Mouse (Mus musculus): ENCODE measurements at regions not wholly inside any gene's neighbourhood (a gene's known extent, or its start where the extent isn't known, plus 50 kb on each side); places are given as distances from the start of the nearest gene placed in this dataset.
"Not testable (repeated sequence)": the region's sequence is repeated elsewhere in the genome, so short reads cannot be mapped to it uniquely, and the experiment has no call there.

DNA sequence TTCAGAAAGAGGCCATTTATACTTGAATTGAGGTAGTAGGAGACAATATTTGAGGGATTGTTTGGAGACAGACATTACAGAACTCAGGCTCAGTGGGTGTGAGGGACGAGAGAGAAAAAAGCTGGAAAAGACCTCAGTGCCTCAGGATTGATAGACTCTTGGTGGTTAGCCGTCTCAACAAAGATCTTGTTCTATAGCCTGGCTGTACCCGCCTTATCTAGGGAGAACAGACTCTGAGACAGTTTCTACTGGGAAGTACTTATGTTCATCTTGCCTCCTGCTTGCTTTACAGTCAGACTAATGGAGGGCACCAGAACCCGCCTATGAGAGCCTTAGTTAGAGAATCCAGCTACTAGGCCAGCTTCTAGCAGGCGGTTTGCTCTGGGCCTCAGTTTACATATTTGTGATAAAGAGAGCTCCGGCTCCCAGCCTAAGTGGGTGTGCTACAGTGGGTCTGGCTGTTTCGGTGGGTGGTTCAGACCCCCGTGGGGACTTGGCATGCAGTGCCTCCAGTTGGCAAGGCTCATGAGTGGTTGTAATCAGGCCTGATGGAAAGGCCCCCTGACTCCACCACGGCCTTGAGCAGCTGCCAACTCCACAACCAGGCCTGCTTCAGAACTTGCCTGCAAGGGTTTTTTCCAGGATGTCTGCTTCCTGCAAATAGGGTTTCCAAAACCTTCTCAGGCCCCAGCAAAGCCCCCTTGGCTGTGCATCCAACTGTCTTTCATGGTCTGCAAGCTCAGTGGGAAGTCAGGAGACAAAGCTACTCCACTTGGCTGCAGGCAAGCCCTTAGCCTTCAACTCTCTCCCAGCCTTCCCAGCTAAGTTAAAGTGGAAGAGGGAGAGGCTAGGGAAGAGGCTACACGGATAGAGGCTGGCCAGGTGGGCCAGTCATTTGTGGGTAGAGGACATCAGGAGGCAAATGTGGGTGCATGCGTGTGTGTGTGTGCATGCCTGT lies 124.1 kb downstream of the Zfp36l1 start:
- H3K36me3 ChIP-seq (replicated peaks; ENCODE audit: insufficient read depth, low read length) = no peaks in the 10 kb centered on the region
- ATAC-seq (peak; percentile 91), DNase-seq (no peak)
- no peaks in the 10 kb centered on the region for H3K27me3 ChIP-seq (ENCODE audit: insufficient read depth, low read length)
- H3K9me3 ChIP-seq (ENCODE audit: low read length) = no peaks in the 10 kb centered on the region
- H3K4me2 ChIP-seq (ENCODE audit: low read depth, low read length) = no peak overlapping the region
- TF ChIP-seq EP300 (IDR thresholded peaks at IDR 0.05; ENCODE audit: low read depth) (peak; percentile 93), CTCF (IDR thresholded peaks at IDR 0.05; ENCODE audit: low read depth) (no peak)
- peak overlapping the region; percentile 64 for H3K27ac ChIP-seq (ENCODE audit: low read depth)
- peaks cover 50% of the 10 kb centered on the region for H3K4me1 ChIP-seq (ENCODE audit: insufficient read depth)
- 50% methylated on average over 11 of the region's 11 CpGs for WGBS (ENCODE audit: insufficient replicate concordance)
- H3K4me3 ChIP-seq (ENCODE audit: low read depth, low read length) = no peak overlapping the region
- H3K9ac ChIP-seq (replicated peaks) = no peak overlapping the region

DNA sequence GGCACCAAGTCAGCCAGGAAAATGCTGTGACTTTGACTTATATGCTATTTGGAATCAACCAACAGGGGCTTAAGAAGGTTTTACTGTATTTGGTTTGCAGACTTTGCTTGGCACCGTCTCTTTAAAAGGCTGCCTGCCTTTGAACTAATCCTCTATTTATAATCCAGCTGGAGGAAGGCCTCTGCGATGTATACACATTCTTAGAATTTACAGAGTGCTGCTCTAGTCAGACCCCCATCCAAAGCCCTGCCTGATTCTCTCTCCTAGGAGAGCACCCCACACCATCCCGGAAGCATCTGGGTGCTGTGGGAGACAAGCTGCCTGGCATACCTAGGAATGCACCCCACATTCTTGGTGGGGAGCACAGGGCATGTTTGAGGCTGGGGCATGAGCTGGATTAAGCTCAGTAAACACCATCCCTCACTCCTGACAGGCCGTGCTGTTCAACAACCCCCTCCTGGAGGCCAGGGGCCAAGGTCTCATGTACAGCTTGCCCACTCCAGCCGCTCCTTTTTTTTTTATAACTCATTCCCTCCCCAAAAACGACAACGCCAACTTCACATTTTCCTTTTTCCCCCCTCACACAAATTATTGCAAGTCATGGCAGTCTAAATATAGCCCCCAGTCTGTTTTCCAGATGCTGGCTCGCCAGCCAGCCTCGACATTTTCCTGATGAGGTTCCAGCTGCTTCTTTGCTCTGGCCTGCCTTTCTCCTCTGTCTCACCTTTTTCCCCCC lies 126.4 kb downstream of the Zfp36l1 start:
- no peak overlapping the region for H3K4me3 ChIP-seq (ENCODE audit: low read depth, low read length)
- DNase-seq = no peak
- no peaks in the 10 kb centered on the region for H3K27me3 ChIP-seq (ENCODE audit: insufficient read depth, low read length)
- H3K9ac ChIP-seq (replicated peaks) = no peak overlapping the region
- ATAC-seq = no peak
- H3K4me1 ChIP-seq (ENCODE audit: insufficient read depth) = peaks cover 57% of the 10 kb centered on the region
- no peaks in the 10 kb centered on the region for H3K9me3 ChIP-seq (ENCODE audit: low read length)
- no peaks in the 10 kb centered on the region for H3K36me3 ChIP-seq (replicated peaks; ENCODE audit: insufficient read depth, low read length)
- 35% methylated on average over 9 of the region's 9 CpGs for WGBS (ENCODE audit: insufficient replicate concordance)
- H3K4me2 ChIP-seq (ENCODE audit: low read depth, low read length) = no peak overlapping the region
- peak overlapping the region; percentile 49; the same call in 1 of the 2 replicates for H3K27ac ChIP-seq (ENCODE audit: low read depth)
- TF ChIP-seq CTCF (IDR thresholded peaks at IDR 0.05; ENCODE audit: low read depth) = no peak
- no peak for TF ChIP-seq EP300 (IDR thresholded peaks at IDR 0.05; ENCODE audit: low read depth)

DNA sequence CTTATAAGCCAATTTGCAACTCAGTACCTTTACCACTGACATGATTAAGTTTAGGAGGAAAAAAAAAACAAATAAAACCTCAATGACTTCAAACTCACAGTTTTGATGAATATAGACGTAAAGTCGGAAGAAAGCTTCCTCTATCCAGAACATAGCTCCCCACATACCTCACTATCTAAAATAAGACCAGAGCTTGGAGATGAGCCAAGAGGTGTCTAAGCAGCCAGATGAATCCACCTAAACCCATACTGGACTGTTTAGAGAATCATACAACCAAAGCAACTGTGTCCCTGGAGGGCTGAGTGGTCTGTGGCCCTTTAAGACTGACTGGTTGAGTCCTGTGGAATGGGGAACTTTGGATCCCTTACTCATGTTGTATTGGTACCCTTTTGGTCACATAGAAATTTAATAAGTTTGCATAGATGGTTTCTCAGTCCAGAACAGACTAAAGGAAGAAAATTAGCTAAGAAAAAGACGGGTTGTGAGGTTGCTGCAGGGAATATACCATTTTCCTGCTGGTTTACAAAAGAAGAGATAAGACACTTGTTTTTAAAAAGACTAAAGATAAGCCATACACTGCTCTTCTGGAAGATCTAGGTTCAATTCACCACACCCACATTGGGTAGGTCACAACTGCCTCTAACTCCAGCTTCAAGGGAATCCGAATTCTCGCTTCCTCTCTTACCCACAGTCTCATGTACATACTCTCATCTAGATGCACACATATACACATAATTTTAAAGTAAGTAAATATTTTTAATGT lies 127.6 kb downstream of the Zfp36l1 start:
- no peaks in the 10 kb centered on the region for H3K36me3 ChIP-seq (replicated peaks; ENCODE audit: insufficient read depth, low read length)
- ATAC-seq (peak; percentile 43), DNase-seq (no peak)
- H3K4me3 ChIP-seq (ENCODE audit: low read depth, low read length) = no peak overlapping the region
- no peaks in the 10 kb centered on the region for H3K9me3 ChIP-seq (ENCODE audit: low read length)
- no peak overlapping the region for H3K9ac ChIP-seq (replicated peaks)
- H3K27me3 ChIP-seq (ENCODE audit: insufficient read depth, low read length) = no peaks in the 10 kb centered on the region
- H3K4me2 ChIP-seq (ENCODE audit: low read depth, low read length) = 0 out of 2 replicates have a peak overlapping the region, but pooled peaks have one; percentile 4
- peaks cover 55% of the 10 kb centered on the region for H3K4me1 ChIP-seq (ENCODE audit: insufficient read depth)
- 49% methylated on average over 5 of the region's 5 CpGs for WGBS (ENCODE audit: insufficient replicate concordance)
- peak overlapping the region; percentile 7; the same call in 1 of the 2 replicates for H3K27ac ChIP-seq (ENCODE audit: low read depth)
- TF ChIP-seq CTCF (IDR thresholded peaks at IDR 0.05; ENCODE audit: low read depth) = no peak
- peak; percentile 60 for TF ChIP-seq EP300 (IDR thresholded peaks at IDR 0.05; ENCODE audit: low read depth)

GRCm38 (mm10) chr12:79984025-79984790 lies 128.6 kb downstream of the Zfp36l1 start:
- H3K27ac ChIP-seq (ENCODE audit: low read depth) = no peak overlapping the region

GRCm38 (mm10) chr12:79983232-79983631 lies 129.6 kb downstream of the Zfp36l1 start:
- H3K9ac ChIP-seq (replicated peaks) = no peak overlapping the region
- no peaks in the 10 kb centered on the region for H3K27me3 ChIP-seq (ENCODE audit: insufficient read depth, low read length)
- H3K4me1 ChIP-seq (ENCODE audit: insufficient read depth) = peaks cover 43% of the 10 kb centered on the region
- TF ChIP-seq CTCF (IDR thresholded peaks at IDR 0.05; ENCODE audit: low read depth) = no peak
- no peak for TF ChIP-seq EP300 (IDR thresholded peaks at IDR 0.05; ENCODE audit: low read depth)
- no peak overlapping the region for H3K4me3 ChIP-seq (ENCODE audit: low read depth, low read length)
- no peak for DNase-seq
- H3K36me3 ChIP-seq (replicated peaks; ENCODE audit: insufficient read depth, low read length) = no peaks in the 10 kb centered on the region
- H3K4me2 ChIP-seq (ENCODE audit: low read depth, low read length) = no peak overlapping the region
- no peaks in the 10 kb centered on the region for H3K9me3 ChIP-seq (ENCODE audit: low read length)
- no peak for ATAC-seq
- 29% methylated on average over 6 of the region's 6 CpGs for WGBS (ENCODE audit: insufficient replicate concordance)
- no peak overlapping the region for H3K27ac ChIP-seq (ENCODE audit: low read depth)

More at GRCm38 (mm10) chr12:79984025-79984790, 128.6 kb downstream of the Zfp36l1 start:
- Histone ChIP-seq H3K4me1 (ENCODE audit: insufficient read depth) (peaks cover 48% of the 10 kb centered on the region), H3K27me3 (ENCODE audit: insufficient read depth, low read length) (no peaks in the 10 kb centered on the region), H3K9ac (replicated peaks) (no peak overlapping the region), H3K36me3 (replicated peaks; ENCODE audit: insufficient read depth, low read length) (no peaks in the 10 kb centered on the region), H3K4me2 (ENCODE audit: low read depth, low read length) (no peak overlapping the region), H3K4me3 (ENCODE audit: low read depth, low read length) (no peak overlapping the region), H3K9me3 (ENCODE audit: low read length) (no peaks in the 10 kb centered on the region)
- WGBS (ENCODE audit: insufficient replicate concordance) = 75% methylated on average over 10 of the region's 10 CpGs
- TF ChIP-seq CTCF (IDR thresholded peaks at IDR 0.05; ENCODE audit: low read depth) = no peak
- no peak for TF ChIP-seq EP300 (IDR thresholded peaks at IDR 0.05; ENCODE audit: low read depth)
- ATAC-seq (no peak), DNase-seq (no peak)

- WGBS (ENCODE audit: insufficient replicate concordance) = 26% methylated on average over 1 of the region's 1 CpGs
- not testable (repeated sequence) for H3K9me3 ChIP-seq (ENCODE audit: low read length); H3K9ac ChIP-seq (replicated peaks); DNase-seq; H3K27ac ChIP-seq (ENCODE audit: low read depth); H3K4me3 ChIP-seq (ENCODE audit: low read depth, low read length); ATAC-seq; H3K4me2 ChIP-seq (ENCODE audit: low read depth, low read length); H3K27me3 ChIP-seq (ENCODE audit: insufficient read depth, low read length); H3K36me3 ChIP-seq (replicated peaks; ENCODE audit: insufficient read depth, low read length)
- H3K4me1 ChIP-seq (ENCODE audit: insufficient read depth) = peaks cover 35% of the 10 kb centered on the region
Observed at GRCm38 (mm10) chr12:79982497-79982896, 130.3 kb downstream of the Zfp36l1 start.
